1 mouse cellular context compared by ENCODE assay signal in genomic region chr1:92956571-92957335, GRCm38 (mm10).
TF ChIP-seq lines count a peak whose summit lies in the region.

No protein-coding gene starts in this region.

TF ChIP-seq in CH12.LX, 34 proteins besides CTCF, POLR2A, EP300 and RAD21:
- TF ChIP-seq NRF1 (IDR thresholded peaks at IDR 0.05; ENCODE audit: low read depth, low read length): peak; percentile 49
- TF ChIP-seq SMC3 (IDR thresholded peaks at IDR 0.05; ENCODE audit: low read depth, low read length): peak; percentile 51
